Mouse (Mus musculus) kidney, postnatal 36 days (tissue): ENCODE data around the gene Spata2.

Experiments
- DNase-seq, 2 experiments: peaks; one replicate each; pipeline ENCODE4 v3.0.0; 2021 to 2022; ENCODE audit warnings: mixed read lengths in 2 of 2

Spata2 gene

GRCm38 (mm10) chr2:167479501-167479900 is 13.2 kb downstream of the Spata2 start:
- no peak for DNase-seq

- peak in 1 of 2 experiments; percentile 56 for DNase-seq
Observed at GRCm38 (mm10) chr2:167478128-167478527, 14.6 kb downstream of the Spata2 start.

- peak; percentile 32 to 44 for DNase-seq
Observed at GRCm38 (mm10) chr2:167476762-167477161, 15.9 kb downstream of the Spata2 start.

- DNase-seq = peak; percentile 58 to 67
Observed at GRCm38 (mm10) chr2:167476200-167476688, 16.4 kb downstream of the Spata2 start.

- DNase-seq = no peak
Observed at GRCm38 (mm10) chr2:167475596-167475995, 17.1 kb downstream of the Spata2 start.

GRCm38 (mm10) chr2:167474218-167474617 is 18.5 kb downstream of the Spata2 start:
- no peak for DNase-seq

- DNase-seq = no peak
Observed at GRCm38 (mm10) chr2:167471585-167471984, 21.1 kb downstream of the Spata2 start.

- no peak for DNase-seq
Observed at GRCm38 (mm10) chr2:167470611-167471010, 22.1 kb downstream of the Spata2 start.

- DNase-seq = peak in 1 of 2 experiments; percentile 38
Observed at GRCm38 (mm10) chr2:167468444-167468843, 24.2 kb downstream of the Spata2 start.

- DNase-seq = no peak
Observed at GRCm38 (mm10) chr2:167467214-167467613, 25.5 kb downstream of the Spata2 start.

- no peak for DNase-seq
Observed at GRCm38 (mm10) chr2:167465951-167466350, 26.7 kb downstream of the Spata2 start.

- no peak for DNase-seq
Observed at GRCm38 (mm10) chr2:167463802-167464201, 28.9 kb downstream of the Spata2 start.

- DNase-seq = peak; percentile 79 to 91
Observed at GRCm38 (mm10) chr2:167462954-167463353, 29.7 kb downstream of the Spata2 start.

GRCm38 (mm10) chr2:167459071-167459865 is 33.4 kb downstream of the Spata2 start:
- no peak for DNase-seq

- peak in 1 of 2 experiments; percentile 34 for DNase-seq
Observed at GRCm38 (mm10) chr2:167458548-167458947, 34.1 kb downstream of the Spata2 start.

- DNase-seq = no peak
Observed at GRCm38 (mm10) chr2:167457213-167457612, 35.5 kb downstream of the Spata2 start.

- DNase-seq = no peak
Observed at GRCm38 (mm10) chr2:167456361-167457020, 36.2 kb downstream of the Spata2 start.

- DNase-seq = peak; percentile 35 to 67
Observed at GRCm38 (mm10) chr2:167453814-167454213, 38.9 kb downstream of the Spata2 start.

- DNase-seq = peak; percentile 53 to 68
Observed at GRCm38 (mm10) chr2:167450647-167451046, 42.0 kb downstream of the Spata2 start.

GRCm38 (mm10) chr2:167449331-167450275 is 43.1 kb downstream of the Spata2 start:
- DNase-seq = no peak

GRCm38 (mm10) chr2:167447629-167448028 is 45.1 kb downstream of the Spata2 start:
- no peak for DNase-seq

- DNase-seq = no peak
Observed at GRCm38 (mm10) chr2:167447207-167447606, 45.5 kb downstream of the Spata2 start.
